Mouse (Mus musculus) spleen, adult 18-20 months (tissue): ENCODE results near the gene Lrig3.

Source experiments
- DNase-seq, 2 experiments: peaks; one replicate each; pipeline ENCODE4 v3.0.0; 2022; ENCODE audit warnings: mixed read lengths in 2 of 2

The Lrig3 gene

GRCm38 (mm10) chr10:126002818-126003506, 37.0 kb downstream of the Lrig3 start:
- no peak for DNase-seq

- DNase-seq, result no peak
These were observed 37.9 kb downstream of the Lrig3 start for GRCm38 (mm10) chr10:126003857-126004256.

- no peak for DNase-seq
These were observed 47.7 kb downstream of the Lrig3 start for GRCm38 (mm10) chr10:126013667-126014066.

DNA sequence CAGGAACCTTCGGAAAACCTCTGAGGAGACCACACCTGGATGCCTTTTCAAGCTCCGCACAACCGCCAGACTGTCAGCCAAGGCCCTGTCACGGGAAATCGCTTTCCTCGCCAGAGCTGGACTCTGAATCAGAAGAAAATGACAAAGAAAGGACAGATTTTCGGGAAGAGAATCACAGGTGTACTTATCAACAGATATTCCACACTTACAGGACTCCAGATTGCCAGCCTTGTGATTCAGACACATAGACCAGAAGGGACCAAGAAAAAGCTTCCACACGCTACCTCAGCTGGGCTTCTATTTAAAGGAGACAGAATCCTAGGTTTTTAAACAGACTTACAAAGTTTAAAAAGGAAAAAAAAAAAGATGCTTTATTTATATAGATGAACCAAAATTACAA, 48.7 kb downstream of the Lrig3 start:
- DNase-seq, result no peak

DNA sequence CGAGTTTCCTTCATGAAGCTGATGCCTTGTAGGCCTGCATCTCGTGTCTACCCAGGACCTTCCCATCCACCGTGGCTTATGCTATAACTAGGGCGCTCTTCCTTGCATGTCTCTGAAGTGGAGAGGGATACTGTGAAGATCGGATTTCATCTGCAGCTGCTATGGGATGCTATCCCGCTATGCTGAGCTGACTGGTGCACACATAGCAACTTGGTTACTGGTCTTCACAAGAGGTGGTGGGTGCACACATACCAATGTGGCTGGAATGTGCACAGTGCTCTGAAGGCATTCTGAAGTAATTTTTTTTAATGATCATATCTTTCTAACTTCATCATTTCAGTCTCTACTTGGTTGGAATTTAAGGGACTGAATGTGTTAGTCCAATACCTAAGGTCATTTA, 49.7 kb downstream of the Lrig3 start:
- no peak for DNase-seq

DNA sequence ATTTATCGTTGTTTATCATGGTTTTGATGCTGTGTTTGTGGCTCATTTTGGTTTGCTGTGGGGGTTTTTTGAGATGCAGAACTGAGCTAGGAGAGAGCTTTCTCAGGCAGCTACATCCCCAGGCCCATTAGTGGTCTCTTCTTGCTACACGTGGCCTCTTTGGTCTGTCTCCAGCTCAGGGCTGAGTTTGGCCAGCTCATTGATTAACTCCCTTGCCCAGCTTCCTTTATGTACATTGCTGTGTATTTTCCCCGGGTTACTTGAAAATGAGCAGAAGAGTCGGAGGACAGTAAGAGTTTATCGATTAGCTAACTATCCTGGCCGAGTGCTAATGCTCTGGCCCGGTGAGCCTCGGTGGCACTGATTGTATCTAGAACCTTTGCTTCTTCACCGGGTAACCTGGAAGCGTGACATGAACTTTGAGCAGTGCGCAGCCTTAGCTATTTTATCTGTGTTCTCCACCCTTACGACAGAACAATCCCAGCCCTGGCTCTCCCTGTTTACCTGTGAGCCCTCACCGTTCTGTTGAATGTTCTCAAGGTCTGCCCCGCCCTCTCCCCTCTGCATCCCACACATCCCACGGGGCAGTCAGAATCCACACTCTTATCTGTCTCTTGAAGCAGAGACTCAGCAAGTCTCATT, 53.5 kb downstream of the Lrig3 start:
- no peak for DNase-seq

- no peak for DNase-seq
These were observed 62.8 kb downstream of the Lrig3 start for GRCm38 (mm10) chr10:126028574-126029440.

GRCm38 (mm10) chr10:126029441-126030114, 63.6 kb downstream of the Lrig3 start:
- DNase-seq, result no peak

- DNase-seq, result no peak
These were observed 90.9 kb downstream of the Lrig3 start for GRCm38 (mm10) chr10:126056881-126057280.

GRCm38 (mm10) chr10:126062812-126063211, 96.8 kb downstream of the Lrig3 start:
- no peak for DNase-seq
